Mouse (Mus musculus) spleen, adult 2 months (tissue): Measurements from ENCODE around the gene Kif1b. TPM values are rescaled to one million over a fixed set of nuclear protein-coding genes. Genes with fewer than 3 reads are reported as not detected.

ENCODE experiments used
- DNase-seq, 2 experiments: peaks; one replicate each; pipeline versions ENCODE4 v3.0.0 to v3.0.0-alpha.2; 2012 to 2021; ENCODE audit warnings: low spot score in 2 of 2, low read depth in 1 of 2
- H3K27ac ChIP-seq: fragments of 200-500 bp; 2 replicates; pipeline ENCODE4 v1.5.1; 2012; ENCODE audit warnings: low read length, inconsistent platforms; ENCODE audit not compliant: insufficient read depth
- H3K27me3 ChIP-seq: fragments of 200-500 bp; 2 replicates; pipeline ENCODE4 v1.6.1; 2012; ENCODE audit warnings: mild to moderate bottlenecking, moderate library complexity, low read length, inconsistent platforms; ENCODE audit not compliant: control insufficient read depth, insufficient read depth
- H3K36me3 ChIP-seq: fragments of 200-500 bp; 2 replicates; pipeline ENCODE4 v1.6.1; 2012; ENCODE audit warnings: mild to moderate bottlenecking, low read length, inconsistent platforms; ENCODE audit not compliant: control insufficient read depth, insufficient read depth
- H3K4me1 ChIP-seq: fragments of 200-500 bp; 2 replicates; pipeline ENCODE4 v1.6.1; 2011; ENCODE audit warnings: inconsistent platforms; ENCODE audit not compliant: control insufficient read depth, insufficient read depth, insufficient read length
- H3K4me3 ChIP-seq: fragments of 200-500 bp; 2 replicates; pipeline ENCODE4 v1.5.1; 2011; ENCODE audit warnings: mild to moderate bottlenecking, inconsistent platforms; ENCODE audit not compliant: insufficient read depth, insufficient read length; ENCODE audit errors: extremely low read depth
- CTCF ChIP-seq: fragments of 200-500 bp; IDR thresholded peaks from 2 replicates; pipeline ENCODE4 v1.5.1; 2011; ENCODE audit warnings: mild to moderate bottlenecking, inconsistent platforms; ENCODE audit not compliant: insufficient read depth, insufficient read length, insufficient replicate concordance; ENCODE audit errors: extremely low read depth
- POLR2A ChIP-seq: fragments of 200-500 bp; IDR thresholded peaks from 2 replicates; pipeline ENCODE4 v1.6.1; 2011; ENCODE audit warnings: low read depth, low read length, inconsistent platforms
- WGBS: fragments of 180-500 bp; shearing (Covaris S2); methylation state at CpG from one replicate; pipeline ENCODE4 v1.1.7; 2018; 5-methylcytosine and 5-hydroxymethylcytosine counted together
- polyA plus RNA-seq: library from polyadenylated mRNA; depleted of rRNA; stranded (reverse); fragments of >200 nt; gene quantifications from 2 replicates; pipeline ENCODE4 v1.2.3, GENCODE M21; 2012

Gene Kif1b
- polyA plus RNA-seq, 1 experiment, result 12.6 TPM

- Histone ChIP-seq H3K4me3 (no peak overlapping the region), H3K4me1 (peaks cover 7% of the 10 kb centered on the region; the same call in 1 of the 2 replicates), H3K27ac (no peak overlapping the region), H3K27me3 (no peaks in the 10 kb centered on the region), H3K36me3 (peaks cover 38% of the 10 kb centered on the region)
- no peak for DNase-seq
- TF ChIP-seq POLR2A (no peak), CTCF (no peak)
- WGBS, result 93% methylated on average over 11 of the region's 11 CpGs
These were observed 156.8 kb downstream of the Kif1b start for GRCm38 (mm10) chr4:149150721-149151120.

GRCm38 (mm10) chr4:149150256-149150655, 157.2 kb downstream of the Kif1b start:
- peaks cover 38% of the 10 kb centered on the region for H3K36me3 ChIP-seq
- DNase-seq, result no peak
- no peak for TF ChIP-seq POLR2A
- no peak for TF ChIP-seq CTCF
- no peaks in the 10 kb centered on the region for H3K27me3 ChIP-seq
- H3K27ac ChIP-seq, result no peak overlapping the region
- 83% methylated on average over 11 of the region's 11 CpGs for WGBS
- H3K4me1 ChIP-seq, result peaks cover 7% of the 10 kb centered on the region; the same call in 1 of the 2 replicates
- H3K4me3 ChIP-seq, result no peak overlapping the region

- WGBS, result 92% methylated on average over 7 of the region's 7 CpGs
- no peak overlapping the region for H3K4me3 ChIP-seq
- no peak for DNase-seq
- no peaks in the 10 kb centered on the region for H3K27me3 ChIP-seq
- H3K27ac ChIP-seq, result no peak overlapping the region
- H3K4me1 ChIP-seq, result peaks cover 7% of the 10 kb centered on the region; the same call in 1 of the 2 replicates
- peaks cover 33% of the 10 kb centered on the region for H3K36me3 ChIP-seq
- no peak for TF ChIP-seq CTCF
- no peak for TF ChIP-seq POLR2A
These were observed 157.9 kb downstream of the Kif1b start for GRCm38 (mm10) chr4:149149611-149150010.

GRCm38 (mm10) chr4:149149196-149149595, 158.3 kb downstream of the Kif1b start:
- Histone ChIP-seq H3K27ac (no peak overlapping the region), H3K4me1 (peaks cover 7% of the 10 kb centered on the region; the same call in 1 of the 2 replicates), H3K27me3 (no peaks in the 10 kb centered on the region), H3K4me3 (no peak overlapping the region), H3K36me3 (peaks cover 31% of the 10 kb centered on the region)
- no peak for TF ChIP-seq CTCF
- no peak for TF ChIP-seq POLR2A
- no peak for DNase-seq
- WGBS, result 51% methylated on average over 9 of the region's 9 CpGs

- WGBS, result 77% methylated on average over 4 of the region's 4 CpGs
- no peak for TF ChIP-seq POLR2A
- TF ChIP-seq CTCF, result no peak
- peaks cover 7% of the 10 kb centered on the region; the same call in 1 of the 2 replicates for H3K4me1 ChIP-seq
- DNase-seq, result no peak
- H3K27ac ChIP-seq, result no peak overlapping the region
- no peaks in the 10 kb centered on the region for H3K27me3 ChIP-seq
- H3K36me3 ChIP-seq, result peaks cover 24% of the 10 kb centered on the region
- no peak overlapping the region for H3K4me3 ChIP-seq
These were observed 159.4 kb downstream of the Kif1b start for GRCm38 (mm10) chr4:149148084-149148483.

- no peak overlapping the region for H3K27ac ChIP-seq
- H3K4me3 ChIP-seq, result no peak overlapping the region
- peaks cover 7% of the 10 kb centered on the region; the same call in 1 of the 2 replicates for H3K4me1 ChIP-seq
- no peaks in the 10 kb centered on the region for H3K27me3 ChIP-seq
- TF ChIP-seq CTCF, result no peak
- TF ChIP-seq POLR2A, result no peak
- WGBS, result 57% methylated on average over 7 of the region's 7 CpGs
- H3K36me3 ChIP-seq, result peaks cover 19% of the 10 kb centered on the region
- DNase-seq, result no peak
These were observed 160.0 kb downstream of the Kif1b start for GRCm38 (mm10) chr4:149147528-149147927.

GRCm38 (mm10) chr4:149145151-149145550, 162.3 kb downstream of the Kif1b start:
- WGBS, result 94% methylated on average over 4 of the region's 4 CpGs
- no peak overlapping the region for H3K27ac ChIP-seq
- TF ChIP-seq CTCF, result no peak
- TF ChIP-seq POLR2A, result no peak
- no peaks in the 10 kb centered on the region for H3K27me3 ChIP-seq
- no peak overlapping the region for H3K4me3 ChIP-seq
- peaks cover 7% of the 10 kb centered on the region; the same call in 1 of the 2 replicates for H3K4me1 ChIP-seq
- peaks cover 3% of the 10 kb centered on the region; the same call in 1 of the 2 replicates for H3K36me3 ChIP-seq
- no peak for DNase-seq

- 10% methylated on average over 3 of the region's 3 CpGs for WGBS
- H3K27ac ChIP-seq, result no peak overlapping the region
- no peaks in the 10 kb centered on the region for H3K36me3 ChIP-seq
- DNase-seq, result peak; percentile 54 to 71
- TF ChIP-seq POLR2A (no peak), CTCF (peak; percentile 88; the same call in 1 of the 2 replicates)
- no peaks in the 10 kb centered on the region for H3K27me3 ChIP-seq
- no peak overlapping the region for H3K4me3 ChIP-seq
- H3K4me1 ChIP-seq, result peaks cover 7% of the 10 kb centered on the region; the same call in 1 of the 2 replicates
These were observed 163.0 kb downstream of the Kif1b start for GRCm38 (mm10) chr4:149144459-149144858.
